Mouse (Mus musculus): ENCODE measurements around the gene Rpain. TPM values are rescaled to one million over a fixed set of nuclear protein-coding genes. Genes with fewer than 3 reads are reported as not detected.

Gene Rpain
- total RNA-seq (2012; rRNA removed) (72.7 and 80.6 TPM in 2 replicates), total RNA-seq (2014; rRNA removed) (64.6 and 69.8 TPM in 2 replicates), polyA plus RNA-seq (2012; ENCODE audit: insufficient read length, low read depth) (50.0 and 54.1 TPM in 2 replicates)

DNA sequence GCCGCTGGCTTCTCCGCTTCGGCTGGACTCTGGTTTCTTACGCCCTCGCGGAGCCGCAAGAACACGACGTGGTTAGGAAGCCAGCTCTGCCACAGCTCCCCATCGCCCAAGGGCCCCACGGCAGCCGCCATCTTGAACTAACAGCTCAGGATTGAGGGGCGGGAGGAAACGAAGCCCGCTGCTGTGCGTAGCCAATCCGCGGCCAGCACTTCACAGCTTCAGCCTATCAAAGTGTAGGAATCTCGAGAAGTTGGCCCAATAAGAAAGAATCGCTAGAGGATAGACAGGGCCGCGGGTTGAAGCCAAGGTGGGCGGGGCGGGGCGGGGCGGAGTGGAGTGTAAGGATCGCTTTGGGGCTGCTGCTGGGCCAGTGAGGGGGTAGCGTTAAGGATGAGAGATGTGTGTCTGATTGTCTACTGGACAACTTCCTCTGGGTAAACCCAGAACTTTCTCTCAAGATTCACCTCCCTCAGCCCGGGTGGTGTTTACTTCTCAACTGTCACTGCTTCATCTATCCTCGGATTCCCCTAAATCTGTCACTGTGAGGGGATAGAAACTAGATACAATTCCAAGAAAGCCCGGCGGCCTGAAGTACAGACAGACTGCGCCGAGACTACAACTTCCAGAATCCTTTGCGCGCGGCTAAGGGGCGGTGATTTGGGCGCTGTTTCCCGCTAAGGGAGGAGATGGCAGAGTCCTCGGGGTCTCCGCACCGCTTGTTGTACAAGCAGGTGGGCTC is at the start of gene Rpain, which contains the start of gene Nup88:
TSS of gene Rpain (plus strand) at position 393 of the 739 bp plus-strand sequence.
TSS of gene Nup88 (minus strand) at position 153 of the 739 bp plus-strand sequence.
- peaks cover 4 to 44% of the 10 kb centered on the region in 2 experiments; a peak in 3 of 4 replicates for H3K4me1 ChIP-seq (ENCODE audit: control insufficient read depth in 1 of 2, insufficient read depth in 2 of 2)
- in situ Hi-C loops (cut with MboI; ENCODE audit: low pct_ligation_motif_present, low pct_unique_long_range_greater_than_20kb, low sequenced_read_pairs): no loop called here
- peaks cover 36 to 55% of the 10 kb centered on the region in 2 experiments for H3K36me3 ChIP-seq (replicated peaks in 1 of 2; ENCODE audit: control insufficient read depth in 1 of 2, insufficient read depth in 1 of 2, low read length in 1 of 2)
- peaks cover 3% of the 10 kb centered on the region for H3K9me3 ChIP-seq (replicated peaks; ENCODE audit: low read length)
- H3K27me3 ChIP-seq (replicated peaks): no peaks in the 10 kb centered on the region
- peak within 1 kb of the TSS; percentile 94 for H3K4me2 ChIP-seq (ENCODE audit: insufficient read depth, low read depth, poor library complexity, severe bottlenecking)
- H3K79me2 ChIP-seq (replicated peaks; ENCODE audit: control insufficient read depth, extremely low read depth, insufficient read depth, poor library complexity, severe bottlenecking): peaks cover 26% of the 10 kb centered on the region
- dilution Hi-C loops (cut with MboI; ENCODE audit: extremely low pct_ligation_motif_present, extremely low pct_unique_long_range_greater_than_20kb, low sequenced_read_pairs): no loop called here
- TF ChIP-seq ETS1 (conservative IDR thresholded peaks at IDR 0.05; ENCODE audit: low read depth, low read length) (0 out of 2 replicates have a peak, but pooled peaks have one; percentile 18), SIN3A (IDR thresholded peaks at IDR 0.05; ENCODE audit: low read length) (peak; percentile 97), USF1 (IDR thresholded peaks at IDR 0.05; ENCODE audit: low read depth, low read length) (no peak), IRF4 (IDR thresholded peaks at IDR 0.05; ENCODE audit: low read depth, low read length) (peak; percentile 43; the same call in 1 of the 2 replicates), MYC (IDR thresholded peaks at IDR 0.05; ENCODE audit: low read depth, low read length) (peak; percentile 61), NRF1 (IDR thresholded peaks at IDR 0.05; ENCODE audit: low read depth, low read length) (peak; percentile 55; the same call in 1 of the 2 replicates), RCOR1 (conservative IDR thresholded peaks at IDR 0.05; ENCODE audit: low read depth, low read length) (no peak), RAD21 (IDR thresholded peaks at IDR 0.05; ENCODE audit: low read depth, low read length) (no peak), MAX (IDR thresholded peaks at IDR 0.05; ENCODE audit: low read length) (peak; percentile 50; the same call in 1 of the 2 replicates), ZMIZ1 (IDR thresholded peaks at IDR 0.05; ENCODE audit: low read depth, low read length) (peak; percentile 80; the same call in 1 of the 2 replicates), ZKSCAN1 (IDR thresholded peaks at IDR 0.05; ENCODE audit: borderline replicate concordance, low read depth, low read length) (no peak), HCFC1 (IDR thresholded peaks at IDR 0.05; ENCODE audit: low read depth, low read length) (peak; percentile 93), MEF2A (IDR thresholded peaks at IDR 0.05; ENCODE audit: borderline replicate concordance, low read depth, low read length) (peak; percentile 38; the same call in 1 of the 2 replicates), NELFE (IDR thresholded peaks at IDR 0.05; ENCODE audit: low read depth, low read length) (peak; percentile 95), TBP (conservative IDR thresholded peaks at IDR 0.05; ENCODE audit: low read depth, low read length) (peak; percentile 85), E2F4 (IDR thresholded peaks at IDR 0.05; ENCODE audit: insufficient replicate concordance, low read depth, low read length) (peak; percentile 86; the same call in 1 of the 2 replicates), BHLHE40 (IDR thresholded peaks at IDR 0.05; ENCODE audit: low read depth, low read length) (no peak), ELF1 (IDR thresholded peaks at IDR 0.05; ENCODE audit: low read depth, low read length) (peak; percentile 54; the same call in 1 of the 2 replicates), KAT2A (IDR thresholded peaks at IDR 0.05; ENCODE audit: insufficient replicate concordance, low read length) (peak; percentile 89; the same call in 1 of the 2 replicates), MXI1 (IDR thresholded peaks at IDR 0.05; ENCODE audit: low read depth, low read length) (peak; percentile 71; the same call in 1 of the 2 replicates), CHD2 (IDR thresholded peaks at IDR 0.05; ENCODE audit: low read length) (peak; percentile 85), POLR2A (IDR thresholded peaks at IDR 0.05; ENCODE audit: low read depth, low read length) (peak; percentile 97), USF2 (conservative IDR thresholded peaks at IDR 0.05; ENCODE audit: low read depth, low read length) (no peak), TCF12 (IDR thresholded peaks at IDR 0.05; ENCODE audit: low read depth, low read length) (peak; percentile 91), MAZ (IDR thresholded peaks at IDR 0.05; ENCODE audit: low read depth, low read length) (peak; percentile 92)
- peak within 1 kb of the TSS; percentile 79 to 96 (median 90) for H3K4me3 ChIP-seq (replicated peaks in 1 of 3; ENCODE audit: low read depth in 2 of 3, low read length in 2 of 3, poor library complexity in 1 of 3)
- DNase-seq (ENCODE audit: extremely low read depth): peak; percentile 99
- peak within 1 kb of the TSS; percentile 64 for H3K27ac ChIP-seq (ENCODE audit: insufficient read depth, low read depth)
- peak within 1 kb of the TSS; percentile 83 for H3K9ac ChIP-seq (ENCODE audit: insufficient read depth, low read depth)

Measured in CH12.LX (cell line).